Mouse (Mus musculus): ENCODE data around the gene Ptms. TPM values are rescaled to one million over a fixed set of nuclear protein-coding genes. Genes with fewer than 3 reads are reported as not detected.

Ptms gene
- polyA plus RNA-seq, 1 experiment: 2,839 TPM

DNA sequence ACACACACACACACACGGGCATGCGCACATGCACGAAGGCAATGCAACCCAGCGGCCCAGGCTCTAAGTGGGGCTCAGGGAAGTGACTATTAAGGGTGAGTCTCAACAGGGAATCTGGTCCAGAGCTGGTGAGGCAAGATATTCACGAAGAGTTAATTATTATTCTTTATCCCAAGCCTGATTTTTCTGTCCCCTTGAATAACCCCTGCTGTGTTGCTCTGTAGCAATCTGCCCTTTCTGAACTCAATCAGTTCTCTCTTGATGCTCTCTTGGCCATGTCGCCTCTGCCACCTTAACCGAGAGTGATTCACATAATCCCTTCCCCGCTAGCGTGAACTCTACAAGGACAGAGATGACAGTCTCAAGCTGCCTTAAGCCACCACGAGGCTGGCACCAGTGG is 36.6 kb downstream of the Ptms start:
- peak; percentile 30 for DNase-seq
- no peaks in the 10 kb centered on the region for H3K27me3 ChIP-seq (replicated peaks; ENCODE audit: control insufficient read depth, insufficient read depth, low read length)
- TF ChIP-seq POLR2A (IDR thresholded peaks at IDR 0.05; ENCODE audit: low read depth, low read length): no peak
- no peak for TF ChIP-seq CTCF (conservative IDR thresholded peaks at IDR 0.05; ENCODE audit: insufficient read depth, insufficient read length, low read depth, low read length)
- no peak overlapping the region for H3K4me3 ChIP-seq (ENCODE audit: insufficient read depth, low read depth, low read length)
- no peak overlapping the region for H3K27ac ChIP-seq (ENCODE audit: insufficient read depth, low read depth, low read length)
- WGBS: 70% methylated on average over 10 of the region's 10 CpGs
- H3K36me3 ChIP-seq (ENCODE audit: control insufficient read depth, insufficient read depth, low read length): no peaks in the 10 kb centered on the region
- no peaks in the 10 kb centered on the region for H3K4me1 ChIP-seq (ENCODE audit: control insufficient read depth, insufficient read depth, low read length)

DNA sequence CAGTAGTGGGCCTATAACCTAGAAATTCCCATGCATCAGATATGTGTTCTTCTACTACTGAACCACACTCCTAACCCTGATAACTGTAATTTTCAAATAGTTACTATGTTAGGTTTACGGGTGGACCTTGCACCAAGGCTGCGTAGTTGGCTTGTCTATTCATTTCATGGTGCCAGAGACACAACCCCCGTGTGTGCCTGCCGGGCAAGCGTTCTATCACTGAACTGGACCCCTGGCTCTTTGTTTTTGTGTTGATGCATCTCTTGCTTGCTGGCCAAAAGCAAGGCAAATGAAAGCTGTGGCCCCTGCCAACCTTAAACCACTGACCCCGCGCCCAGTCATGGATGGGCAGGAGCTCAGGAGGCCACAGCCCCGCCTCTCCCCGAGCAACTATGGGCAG is 38.1 kb downstream of the Ptms start:
- Histone ChIP-seq H3K27ac (ENCODE audit: insufficient read depth, low read depth, low read length) (no peak overlapping the region), H3K27me3 (replicated peaks; ENCODE audit: control insufficient read depth, insufficient read depth, low read length) (no peaks in the 10 kb centered on the region), H3K36me3 (ENCODE audit: control insufficient read depth, insufficient read depth, low read length) (no peaks in the 10 kb centered on the region), H3K4me3 (ENCODE audit: insufficient read depth, low read depth, low read length) (no peak overlapping the region), H3K4me1 (ENCODE audit: control insufficient read depth, insufficient read depth, low read length) (no peaks in the 10 kb centered on the region)
- WGBS: 77% methylated on average over 9 of the region's 9 CpGs
- DNase-seq: peak; percentile 47
- no peak for TF ChIP-seq CTCF (conservative IDR thresholded peaks at IDR 0.05; ENCODE audit: insufficient read depth, insufficient read length, low read depth, low read length)
- no peak for TF ChIP-seq POLR2A (IDR thresholded peaks at IDR 0.05; ENCODE audit: low read depth, low read length)

GRCm38 (mm10) chr6:124879390-124879789 is 40.5 kb downstream of the Ptms start:
- Histone ChIP-seq H3K4me3 (ENCODE audit: insufficient read depth, low read depth, low read length) (no peak overlapping the region), H3K4me1 (ENCODE audit: control insufficient read depth, insufficient read depth, low read length) (no peaks in the 10 kb centered on the region), H3K36me3 (ENCODE audit: control insufficient read depth, insufficient read depth, low read length) (no peaks in the 10 kb centered on the region), H3K27me3 (replicated peaks; ENCODE audit: control insufficient read depth, insufficient read depth, low read length) (no peaks in the 10 kb centered on the region), H3K27ac (ENCODE audit: insufficient read depth, low read depth, low read length) (no peak overlapping the region)
- DNase-seq: no peak
- 51% methylated on average over 6 of the region's 6 CpGs for WGBS
- TF ChIP-seq CTCF (conservative IDR thresholded peaks at IDR 0.05; ENCODE audit: insufficient read depth, insufficient read length, low read depth, low read length): no peak
- TF ChIP-seq POLR2A (IDR thresholded peaks at IDR 0.05; ENCODE audit: low read depth, low read length): no peak

DNA sequence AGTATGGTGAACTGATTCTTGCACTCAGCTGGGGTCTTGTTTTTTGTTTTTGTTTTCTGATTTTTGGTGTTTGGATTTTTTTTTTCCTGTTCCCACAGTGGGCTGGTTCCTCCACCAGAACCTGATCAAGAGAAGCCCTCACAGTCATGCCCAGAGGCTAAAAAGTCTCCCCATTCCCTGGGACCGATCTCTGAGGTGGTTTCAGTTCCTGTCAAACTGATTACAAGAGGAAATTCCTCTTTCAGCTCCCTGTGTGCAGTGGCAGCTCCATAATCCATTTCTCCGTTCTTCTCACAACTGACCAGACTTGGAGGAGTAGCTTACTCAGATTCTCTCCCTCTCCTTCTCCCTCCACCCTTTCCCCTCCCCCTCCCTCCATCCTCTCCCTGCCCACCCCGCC is 45.6 kb downstream of the Ptms start:
- Histone ChIP-seq H3K4me3 (ENCODE audit: insufficient read depth, low read depth, low read length) (no peak overlapping the region), H3K27ac (ENCODE audit: insufficient read depth, low read depth, low read length) (no peak overlapping the region), H3K4me1 (ENCODE audit: control insufficient read depth, insufficient read depth, low read length) (no peaks in the 10 kb centered on the region), H3K36me3 (ENCODE audit: control insufficient read depth, insufficient read depth, low read length) (no peaks in the 10 kb centered on the region), H3K27me3 (replicated peaks; ENCODE audit: control insufficient read depth, insufficient read depth, low read length) (no peaks in the 10 kb centered on the region)
- no peak for DNase-seq
- 41% methylated on average over 2 of the region's 3 CpGs for whole genome bisulfite sequencing
- no peak for TF ChIP-seq POLR2A (IDR thresholded peaks at IDR 0.05; ENCODE audit: low read depth, low read length)
- no peak for TF ChIP-seq CTCF (conservative IDR thresholded peaks at IDR 0.05; ENCODE audit: insufficient read depth, insufficient read length, low read depth, low read length)

- no peak for DNase-seq
- no peak overlapping the region for H3K27ac ChIP-seq (ENCODE audit: insufficient read depth, low read depth, low read length)
- no peaks in the 10 kb centered on the region for H3K4me1 ChIP-seq (ENCODE audit: control insufficient read depth, insufficient read depth, low read length)
- 75% methylated on average over 7 of the region's 7 CpGs for WGBS
- TF ChIP-seq POLR2A (IDR thresholded peaks at IDR 0.05; ENCODE audit: low read depth, low read length) (no peak), CTCF (conservative IDR thresholded peaks at IDR 0.05; ENCODE audit: insufficient read depth, insufficient read length, low read depth, low read length) (no peak)
- no peaks in the 10 kb centered on the region for H3K36me3 ChIP-seq (ENCODE audit: control insufficient read depth, insufficient read depth, low read length)
- H3K4me3 ChIP-seq (ENCODE audit: insufficient read depth, low read depth, low read length): no peak overlapping the region
- no peaks in the 10 kb centered on the region for H3K27me3 ChIP-seq (replicated peaks; ENCODE audit: control insufficient read depth, insufficient read depth, low read length)
Measured at GRCm38 (mm10) chr6:124866560-124866959, 53.3 kb downstream of the Ptms start.

DNA sequence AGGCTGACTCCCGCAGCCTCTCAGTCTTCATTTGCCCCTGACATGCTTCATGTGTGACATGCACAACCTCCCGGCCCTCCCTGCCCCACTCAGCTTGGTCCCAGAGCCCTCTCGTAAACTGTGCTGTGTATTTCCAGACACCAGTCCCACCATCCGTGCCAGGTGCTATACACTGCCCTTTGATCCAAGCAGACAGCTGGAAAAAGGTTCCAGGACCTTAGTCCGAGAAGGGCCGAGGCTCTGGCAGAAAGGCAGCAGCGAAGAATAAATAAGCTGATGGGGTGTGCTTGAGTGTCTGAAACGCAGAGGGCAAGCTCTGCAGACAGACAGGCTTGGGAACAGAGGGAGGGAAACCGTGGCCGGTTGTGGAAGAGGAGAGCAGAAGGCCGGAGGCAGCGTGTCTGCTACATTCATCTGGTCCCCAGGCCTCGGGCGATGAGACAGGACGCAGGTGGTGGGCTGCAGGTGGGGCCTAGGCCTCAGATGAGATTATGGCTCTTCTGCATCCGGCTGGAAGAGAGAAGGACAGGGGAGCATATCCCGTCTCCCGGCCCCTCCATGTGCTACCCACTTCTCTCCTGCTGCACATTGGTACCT is 54.0 kb downstream of the Ptms start:
- Histone ChIP-seq H3K27me3 (replicated peaks; ENCODE audit: control insufficient read depth, insufficient read depth, low read length) (no peaks in the 10 kb centered on the region), H3K27ac (ENCODE audit: insufficient read depth, low read depth, low read length) (no peak overlapping the region), H3K36me3 (ENCODE audit: control insufficient read depth, insufficient read depth, low read length) (no peaks in the 10 kb centered on the region), H3K4me3 (ENCODE audit: insufficient read depth, low read depth, low read length) (no peak overlapping the region), H3K4me1 (ENCODE audit: control insufficient read depth, insufficient read depth, low read length) (no peaks in the 10 kb centered on the region)
- TF ChIP-seq POLR2A (IDR thresholded peaks at IDR 0.05; ENCODE audit: low read depth, low read length) (no peak), CTCF (conservative IDR thresholded peaks at IDR 0.05; ENCODE audit: insufficient read depth, insufficient read length, low read depth, low read length) (no peak)
- DNase-seq: peak; percentile 54
- WGBS: 68% methylated on average over 18 of the region's 18 CpGs

Other genes with a start within 250 kb of the Ptms start
- 50.5 and 67.4 TPM in 2 replicates for gene Emg1, start 207.9 kb downstream of the Ptms start, polyA plus RNA-seq (2012; rRNA removed)
- 181 and 193 TPM in 2 replicates for gene Phb2, start 207.8 kb downstream of the Ptms start, polyA plus RNA-seq (2012; rRNA removed)
- 21.5 and 31.7 TPM in 2 replicates for gene Ptpn6, start 181.4 kb downstream of the Ptms start, polyA plus RNA-seq (2012; rRNA removed)
- 387 and 474 TPM in 2 replicates for gene Grcc10, start 178.7 kb downstream of the Ptms start, polyA plus RNA-seq (2012; rRNA removed)
- gene Gm45234, start 164.1 kb downstream of the Ptms start, polyA plus RNA-seq (2012; rRNA removed): not detected in 2 replicates
- gene Atn1, start 163.6 kb downstream of the Ptms start, polyA plus RNA-seq (2012; rRNA removed): 49.1 and 65.4 TPM in 2 replicates
- 2.6 and 3.2 TPM in 2 replicates for gene Eno2, start 150.4 kb downstream of the Ptms start, polyA plus RNA-seq (2012; rRNA removed)
- 0.41 and 0.66 TPM in 2 replicates for gene Lrrc23, start 140.4 kb downstream of the Ptms start, polyA plus RNA-seq (2012; rRNA removed)
- 33.7 and 36.7 TPM in 2 replicates for gene Spsb2, start 111.4 kb downstream of the Ptms start, polyA plus RNA-seq (2012; rRNA removed)
- 1,044 and 1,055 TPM in 2 replicates for gene Tpi1, start 105.8 kb downstream of the Ptms start, polyA plus RNA-seq (2012; rRNA removed)
- 66.2 and 74.0 TPM in 2 replicates for gene Usp5, start 90.6 kb downstream of the Ptms start, polyA plus RNA-seq (2012; rRNA removed)
- 4.2 and 4.3 TPM in 2 replicates for gene Cdca3, start 90.6 kb downstream of the Ptms start, polyA plus RNA-seq (2012; rRNA removed)
- gene Gnb3, start 79.8 kb downstream of the Ptms start, polyA plus RNA-seq (2012; rRNA removed): 0.16 and 0.41 TPM in 2 replicates
- 15.8 and 19.1 TPM in 2 replicates for gene P3h3, start 62.4 kb downstream of the Ptms start, polyA plus RNA-seq (2012; rRNA removed)
- gene Gpr162, start 56.1 kb downstream of the Ptms start, polyA plus RNA-seq (2012; rRNA removed): 4.0 and 5.6 TPM in 2 replicates
- gene Cd4, start 31.9 kb downstream of the Ptms start, polyA plus RNA-seq (2012; rRNA removed): 0.57 and 4.3 TPM in 2 replicates
- gene Lag3, start 8.4 kb downstream of the Ptms start, polyA plus RNA-seq (2012; rRNA removed): 0.80 and 1.5 TPM in 2 replicates
- gene Mlf2, start 11.3 kb upstream of the Ptms start, polyA plus RNA-seq (2012; rRNA removed): 402 and 403 TPM in 2 replicates
- 268 and 276 TPM in 2 replicates for gene Cops7a, start 45.4 kb upstream of the Ptms start, polyA plus RNA-seq (2012; rRNA removed)
- gene Pianp, start 76.6 kb upstream of the Ptms start, polyA plus RNA-seq (2012; rRNA removed): 0.95 and 0.99 TPM in 2 replicates
- gene Zfp384, start 89.0 kb upstream of the Ptms start, polyA plus RNA-seq (2012; rRNA removed): 37.8 and 45.7 TPM in 2 replicates
- 39.1 and 39.2 TPM in 2 replicates for gene Ing4, start 119.7 kb upstream of the Ptms start, polyA plus RNA-seq (2012; rRNA removed)
- 14.3 and 18.9 TPM in 2 replicates for gene Acrbp, start 129.6 kb upstream of the Ptms start, polyA plus RNA-seq (2012; rRNA removed)
- gene Lpar5, start 147.8 kb upstream of the Ptms start, polyA plus RNA-seq (2012; rRNA removed): 2.9 and 3.5 TPM in 2 replicates
- 43.6 and 57.7 TPM in 2 replicates for gene Chd4, start 175.9 kb upstream of the Ptms start, polyA plus RNA-seq (2012; rRNA removed)
- gene Nop2, start 211.8 kb upstream of the Ptms start, polyA plus RNA-seq (2012; rRNA removed): 15.5 and 16.5 TPM in 2 replicates
- gene Iffo1, start 225.1 kb upstream of the Ptms start, polyA plus RNA-seq (2012; rRNA removed): 35.0 and 36.4 TPM in 2 replicates
- gene Gapdh, start 246.4 kb upstream of the Ptms start, polyA plus RNA-seq (2012; rRNA removed): 7,324 and 7,933 TPM in 2 replicates